Mouse (Mus musculus) megakaryocyte-erythroid progenitor cell, adult 5-6 weeks (primary cell): ENCODE measurements around the gene Gfpt2. TPM values are rescaled to one million over a fixed set of nuclear protein-coding genes. Genes with fewer than 3 reads are reported as not detected.

Experiments
- ATAC-seq: replicated peaks from 2 replicates; pipeline ENCODE4 v1.8.0; 2016; ENCODE audit warnings: mild to moderate bottlenecking, inconsistent platforms; ENCODE audit not compliant: severe bottlenecking, poor library complexity, low FRiP score, low TSS enrichment
- total RNA-seq, 2 experiments: library from RNA; stranded (forward) in 1 of 2; stranded (reverse) in 1 of 2; fragments of 200-1000, 215-1000 nt in 1 of 2; fragments of >200 nt in 1 of 2; fragmentation: Nextera tagmentation in 1 of 2; gene quantifications; 2 replicates each; pipeline ENCODE4 v1.2.3; 2014 to 2017

The Gfpt2 gene
- total RNA-seq, 2 experiments from 2014 or later = 0.87 to 2.3 TPM

DNA sequence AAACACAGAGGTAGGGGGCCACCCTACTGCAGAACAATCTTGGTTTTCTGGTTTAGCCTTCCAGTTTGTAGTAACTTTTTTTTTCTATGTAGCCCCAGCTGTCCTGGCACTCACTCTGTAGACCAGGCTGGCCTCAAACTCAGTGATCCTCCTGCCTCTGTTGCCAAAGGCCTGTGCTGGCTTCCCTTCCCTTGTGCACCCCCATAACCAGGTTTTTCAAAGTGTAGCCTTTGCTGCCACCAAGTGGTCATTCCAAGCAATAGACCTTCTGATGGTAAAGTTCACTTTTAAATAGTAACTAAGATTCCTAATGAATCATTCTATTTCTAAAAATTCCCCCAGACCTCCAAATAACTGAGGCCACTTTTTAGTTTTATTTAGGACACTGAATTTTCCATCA, 75.8 kb downstream of the Gfpt2 start:
- peak; percentile 47 for ATAC-seq

DNA sequence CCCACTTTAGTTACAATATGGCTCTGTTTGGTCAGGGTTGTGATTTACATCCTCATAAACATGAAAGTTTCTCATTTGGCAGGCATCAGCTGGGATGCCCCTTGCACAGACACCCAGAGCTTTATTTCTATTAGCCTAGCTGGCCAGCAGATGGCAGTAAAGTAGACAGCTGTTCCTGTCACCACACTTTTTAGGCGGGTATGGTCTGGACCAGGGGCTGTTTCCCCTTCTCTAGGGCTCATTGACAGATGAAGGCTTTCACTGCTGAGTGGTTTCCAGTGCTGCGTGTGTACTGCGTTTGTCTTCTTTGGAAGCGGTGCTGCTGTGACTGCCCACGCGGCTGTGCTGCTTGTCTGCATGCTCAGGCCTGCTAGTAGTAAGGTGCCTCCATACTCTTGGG, 77.9 kb downstream of the Gfpt2 start:
- ATAC-seq = peak; percentile 47; the same call in 1 of the 2 replicates

DNA sequence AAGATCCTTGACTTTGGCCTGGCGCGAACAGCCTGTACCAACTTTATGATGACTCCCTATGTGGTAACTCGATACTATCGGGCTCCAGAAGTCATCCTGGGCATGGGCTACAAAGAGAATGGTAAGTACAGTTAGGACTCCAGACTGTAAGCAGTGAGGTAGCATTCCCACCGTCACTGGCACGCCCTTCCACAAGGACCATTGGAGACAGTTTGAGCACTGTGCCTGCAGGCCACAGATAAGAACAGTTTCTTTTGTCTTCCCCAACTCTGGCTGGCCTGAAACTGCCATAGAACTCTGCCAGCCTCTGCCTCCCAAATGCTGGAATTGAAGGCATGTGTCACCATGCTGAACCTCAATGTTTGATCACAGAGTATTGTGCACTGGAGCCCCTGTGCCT, 78.8 kb downstream of the Gfpt2 start:
- peak; percentile 93 for ATAC-seq

DNA sequence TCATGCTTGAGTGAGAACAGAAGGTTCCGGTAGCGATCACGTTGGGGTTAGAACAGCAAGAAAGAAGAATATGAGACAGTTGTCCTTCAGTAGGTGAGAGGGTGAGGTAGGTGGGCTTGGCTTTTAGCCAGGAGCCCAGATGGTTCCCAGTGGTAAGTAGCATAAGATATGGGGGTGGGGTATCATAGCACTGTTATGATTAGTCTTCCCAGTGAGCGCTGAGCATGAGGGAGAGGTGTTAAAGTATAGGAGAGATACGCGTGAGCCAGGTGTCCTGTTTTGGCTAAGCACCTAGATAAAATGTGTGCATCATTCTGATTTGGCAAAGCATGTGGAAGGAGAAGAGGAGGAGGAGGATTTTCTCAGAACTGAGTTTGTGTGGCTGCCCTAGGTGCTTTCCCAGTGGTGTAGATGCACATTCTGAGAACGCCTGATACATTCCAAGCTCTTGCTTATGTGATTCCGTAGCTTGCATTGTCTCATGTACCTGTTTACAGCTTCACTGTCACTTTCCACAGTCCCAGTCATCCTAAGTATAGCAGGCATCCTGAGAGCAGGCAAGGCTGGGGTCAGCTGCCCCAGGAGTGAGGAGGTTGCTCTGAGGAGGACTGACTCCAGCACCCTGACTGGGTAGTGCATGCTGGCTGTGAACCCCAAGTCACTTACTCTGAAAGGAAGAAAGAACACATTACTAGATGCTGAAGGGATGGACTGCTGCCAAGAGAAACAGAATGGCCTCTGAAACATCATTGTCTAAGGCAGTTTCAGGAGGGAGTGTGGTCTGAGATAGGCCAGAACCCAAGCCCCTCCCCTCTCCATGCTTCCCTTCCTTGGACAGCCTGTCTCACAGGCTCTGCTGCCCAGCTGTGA, 83.2 kb downstream of the Gfpt2 start:
- ATAC-seq = peak; percentile 56

DNA sequence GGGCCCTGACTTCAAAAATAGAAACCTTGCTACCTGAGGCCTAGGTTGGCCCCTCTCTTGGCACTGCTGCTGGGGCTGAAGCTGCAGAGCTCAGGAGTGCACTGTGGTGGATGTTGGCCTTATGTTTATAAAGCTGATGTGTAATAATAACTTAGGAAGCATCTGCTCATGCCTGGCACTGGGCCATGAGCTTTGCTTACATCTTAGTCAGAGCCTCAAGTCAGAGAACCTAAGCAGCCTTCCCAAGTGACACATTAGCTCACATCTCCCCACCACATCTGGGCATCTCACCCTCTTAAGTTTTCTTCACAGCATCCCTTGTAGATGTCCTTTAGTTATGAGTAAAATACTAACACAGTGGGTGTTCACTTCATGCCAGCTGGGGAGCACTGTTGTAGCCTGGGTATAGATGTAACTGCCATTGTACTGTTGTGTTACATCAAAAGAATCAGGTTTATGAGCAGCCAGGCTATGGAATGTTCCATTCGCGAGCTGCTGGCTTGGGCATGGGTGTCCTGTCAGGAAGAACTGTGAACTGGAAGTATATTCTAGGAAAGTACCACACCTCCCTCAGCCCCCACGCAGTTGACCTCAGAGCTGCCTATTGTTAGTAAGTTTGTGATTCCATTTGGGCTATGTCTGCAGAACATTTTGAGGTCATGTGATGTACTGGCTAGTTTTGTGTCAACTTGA, 86.1 kb downstream of the Gfpt2 start:
- ATAC-seq = no peak

DNA sequence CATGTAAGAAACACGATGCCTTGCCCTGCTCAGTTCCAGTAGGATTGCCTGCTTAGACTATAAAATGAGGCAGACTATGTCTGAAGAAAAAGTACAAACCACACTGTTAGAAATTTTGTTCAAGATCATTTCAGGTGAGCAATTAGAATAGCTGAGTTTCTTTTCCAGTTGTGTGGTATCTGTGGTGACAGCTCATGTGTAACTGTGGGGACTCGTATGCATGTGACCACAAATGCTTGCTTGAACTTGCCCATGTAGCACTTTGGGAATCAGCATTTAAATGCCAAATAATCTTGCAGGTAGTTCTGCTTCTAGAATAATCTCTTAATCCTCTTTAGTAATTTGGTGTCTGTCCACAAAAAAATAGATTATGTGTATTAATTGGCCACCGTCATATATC, 89.4 kb downstream of the Gfpt2 start:
- no peak for ATAC-seq

Other genes with a start within 250 kb of the Gfpt2 start
- gene Olfr1380, start 237.3 kb upstream of the Gfpt2 start, total RNA-seq (2014; fragmentation: Nextera tagmentation) = not detected in 2 replicates
- not detected in 2 replicates for gene Olfr1380, start 237.3 kb upstream of the Gfpt2 start, total RNA-seq (2017)
- not detected in 2 replicates for gene Flt4, start 184.9 kb upstream of the Gfpt2 start, total RNA-seq (2014; fragmentation: Nextera tagmentation)
- gene Flt4, start 184.9 kb upstream of the Gfpt2 start, total RNA-seq (2017) = not detected in 2 replicates
- not detected in 2 replicates for gene Scgb3a1, start 130.6 kb upstream of the Gfpt2 start, total RNA-seq (2014; fragmentation: Nextera tagmentation)
- not detected in 2 replicates for gene Scgb3a1, start 130.6 kb upstream of the Gfpt2 start, total RNA-seq (2017)
- gene Cnot6, start 81.5 kb upstream of the Gfpt2 start, total RNA-seq (2014; fragmentation: Nextera tagmentation) = 104 and 127 TPM in 2 replicates
- gene Cnot6, start 81.5 kb upstream of the Gfpt2 start, total RNA-seq (2017) = 69.7 and 111 TPM in 2 replicates
- gene Mapk9, start 52.6 kb downstream of the Gfpt2 start, total RNA-seq (2014; fragmentation: Nextera tagmentation) = 107 and 112 TPM in 2 replicates
- gene Mapk9, start 52.6 kb downstream of the Gfpt2 start, total RNA-seq (2017) = 94.5 and 98.9 TPM in 2 replicates
- gene Rasgef1c, start 107.7 kb downstream of the Gfpt2 start, total RNA-seq (2014; fragmentation: Nextera tagmentation) = 1.4 and 5.6 TPM in 2 replicates
- 1.2 TPM in 2 replicates for gene Rasgef1c, start 107.7 kb downstream of the Gfpt2 start, total RNA-seq (2017)
- gene Rnf130, start 231.2 kb downstream of the Gfpt2 start, total RNA-seq (2014; fragmentation: Nextera tagmentation) = 63.4 and 63.8 TPM in 2 replicates
- 115 and 134 TPM in 2 replicates for gene Rnf130, start 231.2 kb downstream of the Gfpt2 start, total RNA-seq (2017)